Mouse (Mus musculus): ENCODE results near the gene Tuba1b. TPM values are rescaled to one million over a fixed set of nuclear protein-coding genes. Genes with fewer than 3 reads are reported as not detected.

Tuba1b gene
- polyA plus RNA-seq, 1 experiment from 2014 or later: 1,504 TPM

GRCm38 (mm10) chr15:98887526-98887925 is 46.8 kb downstream of the Tuba1b start:
- Histone ChIP-seq H3K4me1 (ENCODE audit: control insufficient read depth, insufficient read depth, low read length) (no peaks in the 10 kb centered on the region), H3K4me2 (ENCODE audit: low read depth, low read length) (no peak overlapping the region), H3K4me3 (ENCODE audit: low read length) (no peak overlapping the region), H3K27ac (ENCODE audit: low read length) (no peak overlapping the region), H3K9ac (ENCODE audit: low read length) (no peak overlapping the region), H3K36me3 (ENCODE audit: control insufficient read depth, insufficient read depth) (no peaks in the 10 kb centered on the region), H3K9me3 (replicated peaks; ENCODE audit: control insufficient read depth, low read length) (no peaks in the 10 kb centered on the region), H3K27me3 (ENCODE audit: control insufficient read depth, insufficient read depth, low read length) (no peaks in the 10 kb centered on the region)
- WGBS: 80% methylated on average over 7 of the region's 7 CpGs
- ATAC-seq (replicated peaks; ENCODE audit: extremely low read depth, insufficient read depth, low FRiP score): no peak

GRCm38 (mm10) chr15:98886667-98887387 is 47.5 kb downstream of the Tuba1b start:
- H3K4me1 ChIP-seq (ENCODE audit: control insufficient read depth, insufficient read depth, low read length): no peaks in the 10 kb centered on the region
- no peaks in the 10 kb centered on the region for H3K36me3 ChIP-seq (ENCODE audit: control insufficient read depth, insufficient read depth)
- no peak overlapping the region for H3K9ac ChIP-seq (ENCODE audit: low read length)
- no peak for ATAC-seq (replicated peaks; ENCODE audit: extremely low read depth, insufficient read depth, low FRiP score)
- H3K27me3 ChIP-seq (ENCODE audit: control insufficient read depth, insufficient read depth, low read length): no peaks in the 10 kb centered on the region
- no peaks in the 10 kb centered on the region for H3K9me3 ChIP-seq (replicated peaks; ENCODE audit: control insufficient read depth, low read length)
- H3K4me3 ChIP-seq (ENCODE audit: low read length): no peak overlapping the region
- WGBS: 60% methylated on average over 8 of the region's 8 CpGs
- no peak overlapping the region for H3K4me2 ChIP-seq (ENCODE audit: low read depth, low read length)
- H3K27ac ChIP-seq (ENCODE audit: low read length): no peak overlapping the region

- H3K4me2 ChIP-seq (ENCODE audit: low read depth, low read length): no peak overlapping the region
- 74% methylated on average over 1 of the region's 1 CpGs for WGBS
- ATAC-seq (replicated peaks; ENCODE audit: extremely low read depth, insufficient read depth, low FRiP score): no peak
- no peaks in the 10 kb centered on the region for H3K9me3 ChIP-seq (replicated peaks; ENCODE audit: control insufficient read depth, low read length)
- no peaks in the 10 kb centered on the region for H3K36me3 ChIP-seq (ENCODE audit: control insufficient read depth, insufficient read depth)
- H3K4me3 ChIP-seq (ENCODE audit: low read length): no peak overlapping the region
- peaks cover 8% of the 10 kb centered on the region for H3K4me1 ChIP-seq (ENCODE audit: control insufficient read depth, insufficient read depth, low read length)
- no peak overlapping the region for H3K27ac ChIP-seq (ENCODE audit: low read length)
- H3K9ac ChIP-seq (ENCODE audit: low read length): no peak overlapping the region
- H3K27me3 ChIP-seq (ENCODE audit: control insufficient read depth, insufficient read depth, low read length): no peaks in the 10 kb centered on the region
Measured at GRCm38 (mm10) chr15:98884106-98884505, 50.3 kb downstream of the Tuba1b start.

- H3K4me1 ChIP-seq (ENCODE audit: control insufficient read depth, insufficient read depth, low read length): peaks cover 8% of the 10 kb centered on the region
Measured at GRCm38 (mm10) chr15:98883661-98884060, 50.7 kb downstream of the Tuba1b start.

GRCm38 (mm10) chr15:98881656-98882008 is 52.7 kb downstream of the Tuba1b start:
- peak overlapping the region; percentile 81 for H3K4me2 ChIP-seq (ENCODE audit: low read depth, low read length)
- ATAC-seq (replicated peaks; ENCODE audit: extremely low read depth, insufficient read depth, low FRiP score): 0 out of 2 replicates have a peak, but pooled peaks have one; percentile 3
- H3K4me3 ChIP-seq (ENCODE audit: low read length): peak overlapping the region; percentile 71
- no peaks in the 10 kb centered on the region for H3K9me3 ChIP-seq (replicated peaks; ENCODE audit: control insufficient read depth, low read length)
- H3K27me3 ChIP-seq (ENCODE audit: control insufficient read depth, insufficient read depth, low read length): no peaks in the 10 kb centered on the region
- WGBS: 14% methylated on average over 5 of the region's 5 CpGs
- H3K27ac ChIP-seq (ENCODE audit: low read length): peak overlapping the region; percentile 50
- no peaks in the 10 kb centered on the region; the same call in 1 of the 2 replicates for H3K36me3 ChIP-seq (ENCODE audit: control insufficient read depth, insufficient read depth)
- H3K4me1 ChIP-seq (ENCODE audit: control insufficient read depth, insufficient read depth, low read length): peaks cover 8% of the 10 kb centered on the region
- peak overlapping the region; percentile 47 for H3K9ac ChIP-seq (ENCODE audit: low read length)

More at GRCm38 (mm10) chr15:98883661-98884060, 50.7 kb downstream of the Tuba1b start:
- H3K9ac ChIP-seq (ENCODE audit: low read length): no peak overlapping the region
- no peaks in the 10 kb centered on the region for H3K27me3 ChIP-seq (ENCODE audit: control insufficient read depth, insufficient read depth, low read length)
- H3K4me2 ChIP-seq (ENCODE audit: low read depth, low read length): no peak overlapping the region
- no peak overlapping the region for H3K27ac ChIP-seq (ENCODE audit: low read length)
- no peak for ATAC-seq (replicated peaks; ENCODE audit: extremely low read depth, insufficient read depth, low FRiP score)
- no peaks in the 10 kb centered on the region for H3K9me3 ChIP-seq (replicated peaks; ENCODE audit: control insufficient read depth, low read length)
- no peaks in the 10 kb centered on the region for H3K36me3 ChIP-seq (ENCODE audit: control insufficient read depth, insufficient read depth)
- no peak overlapping the region for H3K4me3 ChIP-seq (ENCODE audit: low read length)

Other genes starting within 250 kb of the Tuba1b start
- 0.97 and 1.0 TPM in 2 replicates for gene Ccdc65, start 226.4 kb downstream of the Tuba1b start, polyA plus RNA-seq (2015; fragmentation: Nextera tagmentation; extraction: Ambion mirVana)
- gene Fkbp11, start 206.4 kb downstream of the Tuba1b start, polyA plus RNA-seq (2015; fragmentation: Nextera tagmentation; extraction: Ambion mirVana): 23.0 and 27.7 TPM in 2 replicates
- gene Arf3, start 171.4 kb downstream of the Tuba1b start, polyA plus RNA-seq (2015; fragmentation: Nextera tagmentation; extraction: Ambion mirVana): 35.8 and 36.4 TPM in 2 replicates
- gene Wnt10b, start 156.4 kb downstream of the Tuba1b start, polyA plus RNA-seq (2015; fragmentation: Nextera tagmentation; extraction: Ambion mirVana): 0.28 and 0.44 TPM in 2 replicates
- gene Wnt1, start 144.7 kb downstream of the Tuba1b start, polyA plus RNA-seq (2015; fragmentation: Nextera tagmentation; extraction: Ambion mirVana): not detected in 2 replicates
- gene Ddn, start 125.1 kb downstream of the Tuba1b start, polyA plus RNA-seq (2015; fragmentation: Nextera tagmentation; extraction: Ambion mirVana): 0.32 and 0.35 TPM in 2 replicates
- gene Prkag1, start 103.0 kb downstream of the Tuba1b start, polyA plus RNA-seq (2015; fragmentation: Nextera tagmentation; extraction: Ambion mirVana): 111 and 112 TPM in 2 replicates
- 8.5 and 8.6 TPM in 2 replicates for gene Kmt2d, start 63.4 kb downstream of the Tuba1b start, polyA plus RNA-seq (2015; fragmentation: Nextera tagmentation; extraction: Ambion mirVana)
- gene Rhebl1, start 40.0 kb downstream of the Tuba1b start, polyA plus RNA-seq (2015; fragmentation: Nextera tagmentation; extraction: Ambion mirVana): 5.6 and 7.3 TPM in 2 replicates
- 2.0 and 2.5 TPM in 2 replicates for gene Dhh, start 36.0 kb downstream of the Tuba1b start, polyA plus RNA-seq (2015; fragmentation: Nextera tagmentation; extraction: Ambion mirVana)
- 13.3 and 13.9 TPM in 2 replicates for gene Lmbr1l, start 16.3 kb downstream of the Tuba1b start, polyA plus RNA-seq (2015; fragmentation: Nextera tagmentation; extraction: Ambion mirVana)
- gene Gm49450, start 19.0 kb upstream of the Tuba1b start, polyA plus RNA-seq (2015; fragmentation: Nextera tagmentation; extraction: Ambion mirVana): not detected in 2 replicates
- gene Tuba1a, start 19.1 kb upstream of the Tuba1b start, polyA plus RNA-seq (2015; fragmentation: Nextera tagmentation; extraction: Ambion mirVana): 727 and 789 TPM in 2 replicates
- 130 and 149 TPM in 2 replicates for gene Tuba1c, start 95.3 kb upstream of the Tuba1b start, polyA plus RNA-seq (2015; fragmentation: Nextera tagmentation; extraction: Ambion mirVana)
- gene Prph, start 120.6 kb upstream of the Tuba1b start, polyA plus RNA-seq (2015; fragmentation: Nextera tagmentation; extraction: Ambion mirVana): 1.4 and 2.4 TPM in 2 replicates
- gene Troap, start 140.0 kb upstream of the Tuba1b start, polyA plus RNA-seq (2015; fragmentation: Nextera tagmentation; extraction: Ambion mirVana): 27.8 and 29.4 TPM in 2 replicates
- gene C1ql4, start 153.3 kb upstream of the Tuba1b start, polyA plus RNA-seq (2015; fragmentation: Nextera tagmentation; extraction: Ambion mirVana): 0.12 and 0.16 TPM in 2 replicates
- 0.43 and 0.52 TPM in 2 replicates for gene Dnajc22, start 158.6 kb upstream of the Tuba1b start, polyA plus RNA-seq (2015; fragmentation: Nextera tagmentation; extraction: Ambion mirVana)
- 25.3 and 25.5 TPM in 2 replicates for gene Spats2, start 191.4 kb upstream of the Tuba1b start, polyA plus RNA-seq (2015; fragmentation: Nextera tagmentation; extraction: Ambion mirVana)

All from heart, embryonic 16.5 days (tissue).